Mouse (Mus musculus): ENCODE results near the gene Eef1e1.
"Not testable (repeated sequence)": the region's sequence is repeated elsewhere in the genome, so short reads cannot be mapped to it uniquely, and the experiment has no call there.

Gene Eef1e1

GRCm38 (mm10) chr13:38658528-38659280, at the start of gene Eef1e1:
Eef1e1 (minus strand) TSS chr13:38659058.
- DNase-seq (ENCODE audit: low spot score in 2 of 2), result peak; percentile 91

GRCm38 (mm10) chr13:38690845-38691244, 32.0 kb upstream of the Eef1e1 start:
- DNase-seq (ENCODE audit: low spot score in 2 of 2), result no peak

- DNase-seq (ENCODE audit: low spot score in 2 of 2), result peak; percentile 54 to 68
Observed at GRCm38 (mm10) chr13:38690028-38690427, 31.2 kb upstream of the Eef1e1 start.

- DNase-seq (ENCODE audit: low spot score in 2 of 2), result no peak
Observed at GRCm38 (mm10) chr13:38688761-38689160, 29.9 kb upstream of the Eef1e1 start.

GRCm38 (mm10) chr13:38672336-38672735, 13.5 kb upstream of the Eef1e1 start:
- no peak for DNase-seq (ENCODE audit: low spot score in 2 of 2)

GRCm38 (mm10) chr13:38671451-38671850, 12.6 kb upstream of the Eef1e1 start:
- not testable (repeated sequence) for DNase-seq (ENCODE audit: low spot score in 2 of 2)

- no peak for DNase-seq (ENCODE audit: low spot score in 2 of 2)
Observed at GRCm38 (mm10) chr13:38670051-38670450, 11.2 kb upstream of the Eef1e1 start.

GRCm38 (mm10) chr13:38668514-38668913, 9.7 kb upstream of the Eef1e1 start:
- DNase-seq (ENCODE audit: low spot score in 2 of 2), result no peak

- DNase-seq (ENCODE audit: low spot score in 2 of 2), result no peak
Observed at GRCm38 (mm10) chr13:38664753-38665152, 5.9 kb upstream of the Eef1e1 start.

- no peak for DNase-seq (ENCODE audit: low spot score in 2 of 2)
Observed at GRCm38 (mm10) chr13:38659524-38660136, 772 bp upstream of the Eef1e1 start.

GRCm38 (mm10) chr13:38657865-38658264, 993 bp downstream of the Eef1e1 start:
- DNase-seq (ENCODE audit: low spot score in 2 of 2), result no peak

- DNase-seq (ENCODE audit: low spot score in 2 of 2), result no peak
Observed at GRCm38 (mm10) chr13:38650292-38650691, 8.6 kb downstream of the Eef1e1 start.

GRCm38 (mm10) chr13:38649069-38649468, 9.8 kb downstream of the Eef1e1 start:
- DNase-seq (ENCODE audit: low spot score in 2 of 2), result no peak

- DNase-seq (ENCODE audit: low spot score in 2 of 2), result no peak
Observed at GRCm38 (mm10) chr13:38641414-38641813, 17.4 kb downstream of the Eef1e1 start.

- no peak for DNase-seq (ENCODE audit: low spot score in 2 of 2)
Observed at GRCm38 (mm10) chr13:38640961-38641360, 17.9 kb downstream of the Eef1e1 start.

GRCm38 (mm10) chr13:38638694-38639093, 20.2 kb downstream of the Eef1e1 start:
- no peak for DNase-seq (ENCODE audit: low spot score in 2 of 2)

GRCm38 (mm10) chr13:38634800-38635269, 24.0 kb downstream of the Eef1e1 start, which contains the start of gene Bloc1s5:
Bloc1s5 (minus strand) TSS chr13:38635109.
- peak; percentile 96 to 97 for DNase-seq (ENCODE audit: low spot score in 2 of 2)

GRCm38 (mm10) chr13:38634256-38634799, 24.5 kb downstream of the Eef1e1 start:
- DNase-seq (ENCODE audit: low spot score in 2 of 2), result peak; percentile 83 to 84

GRCm38 (mm10) chr13:38633287-38634000, 25.4 kb downstream of the Eef1e1 start:
- peak; percentile 38 to 57 for DNase-seq (ENCODE audit: low spot score in 2 of 2)

- DNase-seq (ENCODE audit: low spot score in 2 of 2), result no peak
Observed at GRCm38 (mm10) chr13:38632556-38632955, 26.3 kb downstream of the Eef1e1 start.

- no peak for DNase-seq (ENCODE audit: low spot score in 2 of 2)
Observed at GRCm38 (mm10) chr13:38626229-38626525, 32.7 kb downstream of the Eef1e1 start.
